Mouse (Mus musculus) midbrain, embryonic 16.5 days (tissue): Measurements from ENCODE around the gene Tnfrsf22. TPM values are rescaled to one million over a fixed set of nuclear protein-coding genes. Genes with fewer than 3 reads are reported as not detected.
"Not testable (repeated sequence)": the region's sequence is repeated elsewhere in the genome, so short reads cannot be mapped to it uniquely, and the experiment has no call there.

ENCODE experiments used
- ATAC-seq: fragments of 200-750 bp; cut with Nextera tagmentation; 2 replicates; pipeline ENCODE4 v1.8.0; 2017; ENCODE audit warnings: moderate TSS enrichment
- H3K27ac ChIP-seq: fragments of 300-500 bp; sonication (generic); 2 replicates; pipeline ENCODE4 v1.5.1; 2014; ENCODE audit warnings: mild to moderate bottlenecking, low read length, mixed read lengths
- H3K27me3 ChIP-seq: fragments of 300-500 bp; sonication (generic); 2 replicates; pipeline ENCODE4 v1.6.1; 2014; ENCODE audit warnings: low read depth, low read length, mixed read lengths; ENCODE audit not compliant: control insufficient read depth, insufficient read depth
- H3K36me3 ChIP-seq: fragments of 300-500 bp; sonication (generic); 2 replicates; pipeline ENCODE4 v1.6.1; 2014; ENCODE audit warnings: mild to moderate bottlenecking, low read length, moderate library complexity, mixed read lengths; ENCODE audit not compliant: control insufficient read depth, insufficient read depth
- H3K4me1 ChIP-seq: fragments of 300-500 bp; sonication (generic); 2 replicates; pipeline ENCODE4 v1.6.1; 2014; ENCODE audit warnings: mild to moderate bottlenecking, low read length, mixed read lengths; ENCODE audit not compliant: control insufficient read depth, insufficient read depth
- H3K4me2 ChIP-seq: fragments of 300-500 bp; sonication (generic); 2 replicates; pipeline ENCODE4 v1.6.1; 2014; ENCODE audit warnings: mild to moderate bottlenecking, low read length, mixed read lengths
- H3K4me3 ChIP-seq: fragments of 300-500 bp; sonication (generic); 2 replicates; pipeline ENCODE4 v1.5.1; 2014; ENCODE audit warnings: low read depth, mild to moderate bottlenecking, low read length, moderate library complexity, mixed read lengths
- H3K9ac ChIP-seq: fragments of 300-500 bp; sonication (generic); 2 replicates; pipeline ENCODE4 v1.6.1; 2014; ENCODE audit warnings: low read depth, low read length, mixed read lengths
- H3K9me3 ChIP-seq: fragments of 300-500 bp; sonication (generic); replicated peaks from 2 replicates; pipeline ENCODE4 v1.6.1; 2014; ENCODE audit warnings: mild to moderate bottlenecking, low read length, mixed read lengths; ENCODE audit not compliant: control insufficient read depth, poor library complexity, severe bottlenecking
- WGBS: fragments of 180-500 bp; shearing (Covaris S2); extraction: QIAGEN DNeasy Blood & Tissue Kit; methylation state at CpG from one replicate; pipeline ENCODE4 v1.1.7; 2014; 5-methylcytosine and 5-hydroxymethylcytosine counted together
- polyA plus RNA-seq: library from polyadenylated mRNA; unstranded; fragments of >200 nt; fragmentation: Nextera tagmentation; extraction: Ambion mirVana; gene quantifications from 2 replicates; pipeline ENCODE4 v1.2.1, GENCODE M21; 2015

Tnfrsf22 gene
- polyA plus RNA-seq, result 3.3 and 3.8 TPM in 2 replicates

DNA sequence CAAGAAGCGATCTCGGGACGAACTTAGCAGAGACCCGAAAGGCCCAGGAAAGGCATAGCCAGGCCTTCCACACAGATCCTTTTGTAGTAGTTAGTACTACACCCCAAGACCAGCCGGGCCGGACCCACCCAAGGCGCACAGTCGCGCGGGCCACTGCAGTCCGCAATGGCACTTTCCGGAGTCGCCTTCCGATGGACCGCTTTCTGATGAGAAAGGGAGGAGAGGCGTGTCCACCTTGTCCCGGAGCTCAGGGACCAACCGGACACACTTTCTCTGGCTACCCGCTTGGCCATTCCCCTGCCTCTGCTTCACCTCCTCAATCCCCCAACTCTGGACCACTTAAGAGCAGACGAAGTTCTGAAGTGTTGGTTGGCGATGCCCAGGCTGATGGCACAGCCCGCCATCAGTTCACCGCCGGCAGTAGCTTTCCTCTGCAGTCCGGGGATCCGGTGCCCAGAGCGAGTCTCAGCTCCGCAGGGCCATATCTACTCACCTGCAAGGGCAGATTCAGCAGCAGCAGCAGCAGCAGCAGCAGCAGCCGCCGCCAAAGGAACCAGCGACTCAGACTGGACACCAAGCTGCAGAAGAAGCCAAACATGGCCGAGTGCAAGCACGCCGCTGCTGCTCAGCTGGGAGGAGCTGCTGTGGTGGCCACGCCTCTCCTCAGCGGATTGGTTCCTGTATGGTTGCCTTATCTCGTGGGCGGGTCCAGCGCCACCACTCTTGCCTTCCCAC, at the start of gene Tnfrsf22:
Tnfrsf22 (minus strand) TSS at position 628 of the 735 bp plus-strand sequence.
- WGBS, result 1% methylated on average over 39 of the region's 39 CpGs
- H3K27me3 ChIP-seq, result no peaks in the 10 kb centered on the region
- peak within 1 kb of the TSS; percentile 95 for H3K4me2 ChIP-seq
- no peak within 1 kb of the TSS for H3K27ac ChIP-seq
- ATAC-seq, result peak; percentile 99
- no peaks in the 10 kb centered on the region for H3K36me3 ChIP-seq
- H3K9ac ChIP-seq, result peak within 1 kb of the TSS; percentile 74
- no peaks in the 10 kb centered on the region for H3K4me1 ChIP-seq
- H3K4me3 ChIP-seq, result peak within 1 kb of the TSS; percentile 62
- no peaks in the 10 kb centered on the region for H3K9me3 ChIP-seq

GRCm38 (mm10) chr7:143696140-143696539, 46.7 kb upstream of the Tnfrsf22 start:
- no peak overlapping the region for H3K4me3 ChIP-seq
- WGBS, result 68% methylated on average over 2 of the region's 2 CpGs
- H3K9ac ChIP-seq, result no peak overlapping the region
- H3K27ac ChIP-seq, result no peak overlapping the region
- H3K4me1 ChIP-seq, result no peaks in the 10 kb centered on the region
- no peaks in the 10 kb centered on the region for H3K9me3 ChIP-seq
- no peak overlapping the region for H3K4me2 ChIP-seq
- ATAC-seq, result no peak
- no peaks in the 10 kb centered on the region for H3K27me3 ChIP-seq
- peaks cover 68% of the 10 kb centered on the region for H3K36me3 ChIP-seq

GRCm38 (mm10) chr7:143694550-143694949, 45.1 kb upstream of the Tnfrsf22 start:
- Histone ChIP-seq H3K27me3 (no peaks in the 10 kb centered on the region), H3K9me3 (no peaks in the 10 kb centered on the region), H3K4me2 (no peak overlapping the region), H3K4me1 (no peaks in the 10 kb centered on the region), H3K4me3 (no peak overlapping the region), H3K9ac (no peak overlapping the region), H3K36me3 (peaks cover 79% of the 10 kb centered on the region), H3K27ac (no peak overlapping the region)
- ATAC-seq, result no peak
- 96% methylated on average over 7 of the region's 7 CpGs for WGBS

DNA sequence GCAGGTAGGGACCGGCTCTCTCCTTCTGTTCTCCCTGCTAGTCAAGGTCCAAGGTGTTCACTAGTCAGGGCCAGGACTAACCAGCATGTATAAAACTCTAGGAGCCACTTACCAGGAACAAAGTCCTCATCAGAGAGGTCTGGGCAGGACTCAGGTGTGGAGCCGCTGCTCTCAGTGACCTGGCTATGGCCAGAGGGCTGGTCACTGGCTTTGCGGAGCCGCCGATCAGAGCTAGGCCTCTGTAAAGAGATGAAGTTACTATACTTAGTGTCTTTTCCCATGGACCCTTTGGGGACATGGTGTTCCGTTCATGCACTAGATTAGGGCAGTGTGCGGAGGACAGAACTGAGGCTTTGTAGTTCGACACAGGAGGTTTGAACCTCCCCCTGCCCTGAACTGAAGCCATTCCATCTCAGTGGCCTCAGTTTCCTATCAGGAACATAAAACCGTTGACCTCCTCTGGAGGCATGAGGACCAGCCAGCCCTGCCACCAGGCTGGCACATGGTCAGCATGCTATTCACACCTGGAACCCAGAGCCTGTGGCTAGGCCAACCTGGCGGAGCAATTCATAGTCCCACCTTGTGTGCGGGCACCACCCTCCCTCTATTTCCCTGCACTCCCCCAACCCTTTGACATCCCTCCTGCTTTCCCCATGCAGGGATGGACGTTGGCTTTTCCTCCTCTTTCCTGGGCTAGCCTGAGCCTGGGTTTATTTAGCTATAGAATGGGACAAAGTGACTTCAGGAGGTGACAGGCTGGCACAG, 43.5 kb upstream of the Tnfrsf22 start:
- Histone ChIP-seq H3K4me1 (no peaks in the 10 kb centered on the region), H3K9me3 (no peaks in the 10 kb centered on the region), H3K4me2 (no peak overlapping the region), H3K27me3 (no peaks in the 10 kb centered on the region), H3K4me3 (no peak overlapping the region), H3K9ac (no peak overlapping the region), H3K27ac (no peak overlapping the region), H3K36me3 (peaks cover 82% of the 10 kb centered on the region)
- ATAC-seq, result no peak
- WGBS, result 89% methylated on average over 12 of the region's 12 CpGs

- H3K36me3 ChIP-seq, result peaks cover 83% of the 10 kb centered on the region
- H3K27me3 ChIP-seq, result no peaks in the 10 kb centered on the region
- no peaks in the 10 kb centered on the region for H3K4me1 ChIP-seq
- no peak overlapping the region for H3K4me2 ChIP-seq
- 95% methylated on average over 4 of the region's 4 CpGs for WGBS
- H3K27ac ChIP-seq, result no peak overlapping the region
- no peak overlapping the region for H3K4me3 ChIP-seq
- no peaks in the 10 kb centered on the region for H3K9me3 ChIP-seq
- no peak for ATAC-seq
- no peak overlapping the region for H3K9ac ChIP-seq
Measured at GRCm38 (mm10) chr7:143691909-143692308, 42.4 kb upstream of the Tnfrsf22 start.

DNA sequence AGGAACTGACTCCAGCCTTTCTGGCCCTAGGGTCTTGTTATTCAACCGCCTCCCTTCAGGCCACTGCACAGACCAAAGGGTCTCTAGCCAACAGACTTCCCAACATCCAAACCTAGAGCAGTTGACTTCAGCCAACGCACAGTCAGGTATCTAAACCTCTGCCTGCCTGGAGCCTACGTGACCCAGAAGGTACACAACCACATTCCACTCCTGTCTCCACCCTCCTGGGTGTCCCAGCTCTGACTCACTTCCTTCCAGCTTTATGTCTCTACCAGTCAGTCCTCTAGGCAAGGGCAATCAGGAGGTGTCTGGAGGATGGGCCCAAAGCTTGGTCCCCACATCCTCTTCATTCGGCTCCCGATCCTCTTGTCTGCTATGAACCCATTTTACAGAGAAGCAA, 41.7 kb upstream of the Tnfrsf22 start:
- Histone ChIP-seq H3K27ac (no peak overlapping the region), H3K4me3 (no peak overlapping the region), H3K4me1 (no peaks in the 10 kb centered on the region), H3K9me3 (no peaks in the 10 kb centered on the region), H3K27me3 (no peaks in the 10 kb centered on the region), H3K36me3 (peaks cover 77% of the 10 kb centered on the region), H3K4me2 (no peak overlapping the region), H3K9ac (no peak overlapping the region)
- no peak for ATAC-seq
- 93% methylated on average over 5 of the region's 5 CpGs for whole genome bisulfite sequencing

DNA sequence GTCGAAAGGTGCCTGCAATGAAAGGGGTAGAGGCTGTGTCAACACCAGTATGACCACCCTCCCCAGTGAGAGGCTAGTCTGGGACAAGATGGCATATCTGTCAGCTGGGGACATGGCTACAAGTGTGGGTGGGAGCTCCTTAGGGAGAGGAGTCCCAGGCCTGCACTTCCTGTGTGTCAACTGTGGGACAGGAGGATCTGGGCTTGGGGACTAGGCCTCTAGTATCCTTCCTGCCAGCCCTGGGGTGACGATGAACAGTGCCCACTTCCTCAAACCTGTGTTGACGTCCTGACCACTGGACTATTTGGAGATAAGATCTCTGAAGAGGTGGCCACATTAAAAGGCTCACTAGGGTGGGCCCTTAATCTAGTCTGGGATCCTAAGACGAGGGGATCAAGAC, 40.5 kb upstream of the Tnfrsf22 start:
- 86% methylated on average over 4 of the region's 4 CpGs for WGBS
- Histone ChIP-seq H3K4me1 (peaks cover 5% of the 10 kb centered on the region; the same call in 1 of the 2 replicates), H3K4me2 (no peak overlapping the region), H3K9me3 (no peaks in the 10 kb centered on the region), H3K4me3 (no peak overlapping the region), H3K36me3 (peaks cover 68% of the 10 kb centered on the region), H3K27ac (no peak overlapping the region), H3K27me3 (no peaks in the 10 kb centered on the region; the same call in 1 of the 2 replicates), H3K9ac (no peak overlapping the region)
- ATAC-seq, result no peak

DNA sequence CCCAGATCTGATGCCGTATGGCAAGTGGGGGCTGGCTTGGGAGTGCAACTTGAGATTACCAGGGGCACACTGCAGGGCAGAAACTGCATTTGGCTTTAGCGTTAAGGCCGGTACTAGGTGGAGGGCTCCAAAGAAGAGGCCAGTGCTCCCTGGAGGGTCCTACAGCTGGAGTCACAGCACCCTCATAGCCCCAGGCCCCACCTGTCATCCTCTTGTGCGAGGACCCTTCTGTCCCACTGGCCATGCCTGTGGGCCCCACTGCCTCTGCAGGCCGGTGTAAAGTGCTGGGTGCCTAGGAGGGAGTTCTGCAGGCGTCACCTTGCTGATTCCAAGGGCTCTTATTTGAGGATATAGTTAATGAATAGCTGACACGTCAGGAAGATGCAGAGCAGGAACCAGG, 40.0 kb upstream of the Tnfrsf22 start:
- Histone ChIP-seq H3K4me2 (no peak overlapping the region), H3K9me3 (no peaks in the 10 kb centered on the region), H3K4me3 (no peak overlapping the region), H3K27ac (no peak overlapping the region), H3K9ac (no peak overlapping the region), H3K27me3 (no peaks in the 10 kb centered on the region; the same call in 1 of the 2 replicates), H3K36me3 (peaks cover 63% of the 10 kb centered on the region), H3K4me1 (peaks cover 5% of the 10 kb centered on the region; the same call in 1 of the 2 replicates)
- ATAC-seq, result no peak
- WGBS, result 81% methylated on average over 7 of the region's 7 CpGs

GRCm38 (mm10) chr7:143686676-143687075, 37.2 kb upstream of the Tnfrsf22 start:
- not testable (repeated sequence) for H3K27me3 ChIP-seq, H3K27ac ChIP-seq, ATAC-seq, H3K9me3 ChIP-seq, H3K9ac ChIP-seq, H3K4me1 ChIP-seq, H3K4me2 ChIP-seq, H3K4me3 ChIP-seq
- H3K36me3 ChIP-seq, result peaks cover 36% of the 10 kb centered on the region
- WGBS, result 73% methylated on average over 3 of the region's 3 CpGs
